Mouse (Mus musculus): ENCODE data around the gene Mcoln1. TPM values are rescaled to one million over a fixed set of nuclear protein-coding genes. Genes with fewer than 3 reads are reported as not detected.

Gene Mcoln1
- polyA plus RNA-seq, 1 experiment from 2014 or later = 71.5 TPM

DNA sequence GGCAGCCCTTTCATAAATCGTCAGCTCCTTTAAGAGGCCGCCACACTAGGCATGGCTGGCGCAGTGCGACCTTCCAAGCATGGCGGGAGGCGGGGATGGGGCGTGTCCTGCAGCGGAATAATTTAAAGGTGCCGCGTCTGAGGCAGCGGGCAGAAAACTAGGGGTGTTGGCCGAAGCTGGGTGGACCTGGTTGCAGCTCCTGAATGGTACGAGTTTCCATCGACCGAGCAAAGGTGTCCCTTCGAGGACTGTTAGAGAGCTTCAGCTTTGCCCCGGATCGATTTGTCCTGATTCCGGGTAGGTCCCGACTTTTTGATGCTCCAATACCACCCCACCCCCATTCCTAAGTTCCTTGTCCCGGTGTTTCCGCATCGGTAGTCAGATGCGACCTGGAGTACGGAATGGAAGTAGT is 15.0 kb downstream of the Mcoln1 start, which contains the start of gene Pnpla6:
Gene Pnpla6, plus strand, starts transcription at position 125 of the 412 bp plus-strand sequence.
- H3K36me3 ChIP-seq = peaks cover 41% of the 10 kb centered on the region
- peak within 1 kb of the TSS; percentile 82 for H3K27ac ChIP-seq
- under 1% methylated on average over 25 of the region's 25 CpGs for WGBS
- DNase-seq (ENCODE audit: low spot score) = peak; percentile 90
- no peaks in the 10 kb centered on the region for H3K27me3 ChIP-seq (ENCODE audit: low read depth, poor library complexity, severe bottlenecking)
- peak within 1 kb of the TSS; percentile 61 for H3K4me3 ChIP-seq
- H3K4me1 ChIP-seq = peaks cover 27% of the 10 kb centered on the region
- no peaks in the 10 kb centered on the region for H3K9me3 ChIP-seq (replicated peaks)

GRCm38 (mm10) chr8:3515771-3516417 is 15.6 kb downstream of the Mcoln1 start:
- H3K27me3 ChIP-seq (ENCODE audit: low read depth, poor library complexity, severe bottlenecking) = no peaks in the 10 kb centered on the region
- H3K27ac ChIP-seq = peak overlapping the region; percentile 82
- H3K4me1 ChIP-seq = peaks cover 27% of the 10 kb centered on the region
- DNase-seq (ENCODE audit: low spot score) = peak; percentile 62
- peak overlapping the region; percentile 61 for H3K4me3 ChIP-seq
- peaks cover 35% of the 10 kb centered on the region for H3K36me3 ChIP-seq
- under 1% methylated on average over 25 of the region's 25 CpGs for WGBS
- no peaks in the 10 kb centered on the region for H3K9me3 ChIP-seq (replicated peaks)

DNA sequence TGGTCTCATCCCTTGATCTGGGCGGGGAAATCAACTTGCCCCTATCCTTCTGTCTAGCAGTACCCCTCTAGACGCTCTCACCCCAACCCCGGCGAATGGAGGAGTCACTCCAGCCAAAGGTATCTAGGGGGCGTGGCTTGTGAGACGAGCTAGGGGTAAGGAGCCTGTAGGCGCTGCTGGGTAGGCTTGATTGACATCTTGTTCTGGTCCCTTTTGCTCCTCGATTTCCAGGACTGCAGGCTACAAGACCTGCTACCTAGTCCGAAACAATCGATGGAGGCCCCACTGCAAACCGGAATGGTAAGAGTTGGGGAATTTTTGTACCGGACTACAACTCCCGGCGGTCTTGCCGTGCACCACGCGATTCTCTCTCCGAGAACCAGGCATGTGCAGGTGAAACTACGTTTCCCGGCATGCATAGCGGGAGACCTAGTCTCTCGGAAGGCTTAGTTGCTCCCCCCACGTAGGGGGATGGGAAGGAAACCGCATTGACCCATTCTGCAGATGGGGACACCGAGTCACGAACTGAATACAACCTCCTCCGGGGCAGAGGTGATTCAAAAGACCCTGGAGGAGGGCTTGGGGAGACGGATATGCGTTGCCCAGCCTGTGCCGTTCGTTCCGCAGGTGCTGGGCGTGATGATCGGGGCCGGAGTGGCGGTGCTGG is 16.3 kb downstream of the Mcoln1 start:
- no peaks in the 10 kb centered on the region for H3K27me3 ChIP-seq (ENCODE audit: low read depth, poor library complexity, severe bottlenecking)
- peak overlapping the region; percentile 61 for H3K4me3 ChIP-seq
- 1% methylated on average over 36 of the region's 36 CpGs for WGBS
- DNase-seq (ENCODE audit: low spot score) = peak; percentile 91
- H3K9me3 ChIP-seq (replicated peaks) = no peaks in the 10 kb centered on the region
- H3K27ac ChIP-seq = peak overlapping the region; percentile 82
- H3K36me3 ChIP-seq = peaks cover 31% of the 10 kb centered on the region
- peaks cover 27% of the 10 kb centered on the region for H3K4me1 ChIP-seq

- Histone ChIP-seq H3K4me3 (peak overlapping the region; percentile 61), H3K36me3 (peaks cover 31% of the 10 kb centered on the region), H3K4me1 (peaks cover 27% of the 10 kb centered on the region), H3K9me3 (replicated peaks) (no peaks in the 10 kb centered on the region), H3K27ac (peak overlapping the region; percentile 82), H3K27me3 (ENCODE audit: low read depth, poor library complexity, severe bottlenecking) (no peaks in the 10 kb centered on the region)
- peak; percentile 49 for DNase-seq (ENCODE audit: low spot score)
- 8% methylated on average over 16 of the region's 16 CpGs for WGBS
Observed at GRCm38 (mm10) chr8:3517117-3517495, 16.8 kb downstream of the Mcoln1 start.

DNA sequence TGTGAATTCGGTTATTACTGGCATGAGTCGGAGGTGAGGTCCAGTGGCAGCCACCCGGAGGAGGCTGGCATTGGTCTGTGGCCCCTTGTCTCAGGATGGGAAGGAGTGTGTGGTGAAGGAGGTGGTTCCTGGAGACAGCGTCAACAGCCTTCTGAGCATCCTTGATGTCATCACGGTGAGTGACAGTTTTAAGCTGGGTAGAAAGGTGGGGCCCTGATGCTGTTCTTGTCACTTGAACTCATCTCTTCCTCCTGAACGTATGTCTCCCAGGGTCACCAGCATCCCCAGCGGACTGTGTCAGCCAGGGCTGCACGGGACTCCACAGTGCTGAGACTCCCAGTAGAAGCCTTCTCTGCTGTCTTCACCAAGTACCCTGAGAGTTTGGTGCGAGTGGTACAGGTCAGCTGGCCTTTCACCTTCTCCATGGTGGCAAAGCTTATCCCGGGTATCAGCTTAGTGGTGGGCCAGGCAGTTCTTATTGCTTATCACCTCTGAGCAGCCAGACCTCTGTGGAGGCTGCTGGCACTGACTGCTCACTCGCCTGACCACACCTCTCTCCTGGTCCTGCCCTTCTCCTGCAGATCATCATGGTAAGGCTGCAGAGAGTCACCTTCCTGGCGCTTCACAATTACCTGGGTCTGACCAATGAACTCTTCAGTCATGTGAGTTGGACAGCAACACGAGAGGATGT is 21.9 kb downstream of the Mcoln1 start:
- 92% methylated on average over 13 of the region's 13 CpGs for WGBS
- DNase-seq (ENCODE audit: low spot score) = no peak
- Histone ChIP-seq H3K4me3 (no peak overlapping the region), H3K27ac (no peak overlapping the region), H3K36me3 (peaks cover 46% of the 10 kb centered on the region), H3K4me1 (peaks cover 3% of the 10 kb centered on the region), H3K9me3 (replicated peaks) (no peaks in the 10 kb centered on the region), H3K27me3 (ENCODE audit: low read depth, poor library complexity, severe bottlenecking) (no peaks in the 10 kb centered on the region)

- 95% methylated on average over 5 of the region's 5 CpGs for WGBS
- no peak overlapping the region for H3K27ac ChIP-seq
- H3K36me3 ChIP-seq = peaks cover 30% of the 10 kb centered on the region
- H3K4me1 ChIP-seq = no peaks in the 10 kb centered on the region
- no peaks in the 10 kb centered on the region for H3K27me3 ChIP-seq (ENCODE audit: low read depth, poor library complexity, severe bottlenecking)
- H3K9me3 ChIP-seq (replicated peaks) = no peaks in the 10 kb centered on the region
- DNase-seq (ENCODE audit: low spot score) = no peak
- H3K4me3 ChIP-seq = no peak overlapping the region
Observed at GRCm38 (mm10) chr8:3530816-3531215, 30.6 kb downstream of the Mcoln1 start.

DNA sequence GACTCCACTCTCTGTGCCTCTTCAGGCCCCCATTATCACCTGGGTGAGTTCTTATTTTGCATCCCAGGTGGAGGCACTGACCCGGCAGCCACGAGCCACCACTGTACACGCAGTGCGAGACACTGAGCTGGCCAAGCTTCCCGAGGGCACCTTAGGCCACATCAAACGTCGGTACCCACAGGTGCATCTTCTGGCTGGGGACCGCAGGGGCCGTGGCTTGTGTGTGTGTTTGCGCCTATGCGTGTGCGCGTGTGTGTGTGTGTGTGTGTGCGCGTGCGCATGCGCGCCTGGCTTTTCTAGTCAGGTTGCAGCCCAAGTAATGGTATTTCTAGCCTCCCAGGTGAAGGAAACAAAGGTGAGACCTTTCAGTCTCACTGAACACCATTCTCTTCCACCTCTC is 31.7 kb downstream of the Mcoln1 start:
- DNase-seq (ENCODE audit: low spot score) = no peak
- WGBS = 94% methylated on average over 18 of the region's 18 CpGs

DNA sequence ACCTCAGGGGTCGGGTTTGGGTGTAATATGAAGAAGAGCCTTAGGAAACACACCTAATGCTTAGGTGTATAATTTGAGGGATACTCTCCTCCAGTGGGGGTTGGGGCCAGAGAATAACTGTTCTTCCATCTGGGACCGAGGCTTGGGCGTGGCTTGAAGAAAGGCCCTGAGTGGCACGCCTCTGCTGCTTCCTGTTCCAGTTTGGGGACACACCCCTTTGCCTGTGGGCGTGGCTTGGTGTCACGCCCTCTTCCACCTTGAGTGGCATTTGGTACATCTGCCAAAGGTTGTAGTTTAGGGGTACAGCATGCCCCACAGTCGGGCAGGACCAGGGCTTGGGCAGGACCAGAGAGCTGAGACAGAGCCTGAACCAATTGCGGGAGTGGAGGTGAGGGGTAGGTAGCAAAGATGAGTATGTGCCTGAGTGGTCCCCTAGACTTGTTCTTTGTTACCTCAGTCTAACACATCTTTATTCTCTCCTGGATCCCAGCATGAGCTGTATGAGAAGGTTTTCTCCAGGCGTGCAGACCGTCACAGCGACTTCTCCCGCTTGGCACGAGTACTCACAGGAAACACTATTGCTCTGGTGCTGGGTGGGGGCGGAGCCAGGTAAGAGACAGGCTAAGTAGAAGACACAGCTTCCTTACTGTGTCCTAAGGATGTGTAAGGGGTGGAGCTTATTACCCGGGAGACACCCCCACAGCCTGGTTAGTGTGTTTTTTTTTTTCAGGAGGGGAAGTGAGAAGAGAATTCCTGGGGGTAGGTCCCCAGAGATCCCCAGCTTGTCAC is 36.0 kb downstream of the Mcoln1 start:
- Histone ChIP-seq H3K4me1 (no peaks in the 10 kb centered on the region), H3K27me3 (ENCODE audit: low read depth, poor library complexity, severe bottlenecking) (no peaks in the 10 kb centered on the region), H3K9me3 (replicated peaks) (no peaks in the 10 kb centered on the region), H3K27ac (no peak overlapping the region), H3K36me3 (peaks cover 55% of the 10 kb centered on the region), H3K4me3 (no peak overlapping the region)
- DNase-seq (ENCODE audit: low spot score) = no peak
- 57% methylated on average over 15 of the region's 15 CpGs for WGBS

More for the DNA sequence above, 31.7 kb downstream of the Mcoln1 start:
- Histone ChIP-seq H3K9me3 (replicated peaks) (no peaks in the 10 kb centered on the region), H3K27me3 (ENCODE audit: low read depth, poor library complexity, severe bottlenecking) (no peaks in the 10 kb centered on the region), H3K27ac (no peak overlapping the region), H3K4me1 (no peaks in the 10 kb centered on the region), H3K4me3 (no peak overlapping the region), H3K36me3 (peaks cover 32% of the 10 kb centered on the region)

GRCm38 (mm10) chr8:3536940-3537339 is 36.7 kb downstream of the Mcoln1 start:
- Histone ChIP-seq H3K27ac (no peak overlapping the region), H3K4me1 (no peaks in the 10 kb centered on the region), H3K9me3 (replicated peaks) (no peaks in the 10 kb centered on the region), H3K36me3 (peaks cover 53% of the 10 kb centered on the region), H3K4me3 (no peak overlapping the region), H3K27me3 (ENCODE audit: low read depth, poor library complexity, severe bottlenecking) (no peaks in the 10 kb centered on the region)
- WGBS = 97% methylated on average over 9 of the region's 9 CpGs
- no peak for DNase-seq (ENCODE audit: low spot score)

DNA sequence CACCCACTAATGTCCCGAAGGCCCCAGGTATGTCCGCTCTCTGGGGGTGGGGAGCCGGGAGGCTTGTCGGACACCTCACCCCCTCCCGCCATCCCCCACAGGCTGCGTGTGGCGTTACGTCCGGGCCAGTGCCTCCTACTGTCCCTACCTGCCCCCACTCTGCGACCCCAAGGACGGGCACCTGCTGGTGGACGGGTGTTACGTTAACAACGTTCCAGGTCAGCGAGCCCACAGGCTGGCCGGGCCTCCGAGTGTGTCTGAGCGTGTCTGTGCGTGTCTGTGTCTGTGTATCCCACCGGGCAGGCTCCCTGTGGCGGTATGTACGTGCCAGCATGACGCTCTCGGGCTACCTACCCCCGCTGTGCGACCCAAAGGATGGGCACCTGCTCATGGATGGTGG is 37.4 kb downstream of the Mcoln1 start:
- Histone ChIP-seq H3K27ac (no peak overlapping the region), H3K4me3 (no peak overlapping the region), H3K4me1 (no peaks in the 10 kb centered on the region), H3K36me3 (peaks cover 51% of the 10 kb centered on the region), H3K9me3 (replicated peaks) (no peaks in the 10 kb centered on the region), H3K27me3 (ENCODE audit: low read depth, poor library complexity, severe bottlenecking) (no peaks in the 10 kb centered on the region)
- no peak for DNase-seq (ENCODE audit: low spot score)
- WGBS = 93% methylated on average over 26 of the region's 26 CpGs

GRCm38 (mm10) chr8:3539146-3539545 is 38.9 kb downstream of the Mcoln1 start:
- peaks cover 66% of the 10 kb centered on the region for H3K36me3 ChIP-seq
- no peak overlapping the region for H3K27ac ChIP-seq
- H3K27me3 ChIP-seq (ENCODE audit: low read depth, poor library complexity, severe bottlenecking) = no peaks in the 10 kb centered on the region
- no peak overlapping the region for H3K4me3 ChIP-seq
- WGBS = 83% methylated on average over 7 of the region's 7 CpGs
- no peaks in the 10 kb centered on the region for H3K9me3 ChIP-seq (replicated peaks)
- DNase-seq (ENCODE audit: low spot score) = no peak
- no peaks in the 10 kb centered on the region for H3K4me1 ChIP-seq

GRCm38 (mm10) chr8:3540076-3540475 is 39.8 kb downstream of the Mcoln1 start:
- Histone ChIP-seq H3K9me3 (replicated peaks) (no peaks in the 10 kb centered on the region), H3K4me3 (no peak overlapping the region), H3K27ac (no peak overlapping the region), H3K4me1 (no peaks in the 10 kb centered on the region), H3K36me3 (peaks cover 72% of the 10 kb centered on the region), H3K27me3 (ENCODE audit: low read depth, poor library complexity, severe bottlenecking) (no peaks in the 10 kb centered on the region)
- DNase-seq (ENCODE audit: low spot score) = no peak
- 90% methylated on average over 4 of the region's 4 CpGs for WGBS

Data from limb, embryonic 10.5 days (tissue).